Mouse (Mus musculus) layer of hippocampus, adult 9-10 months (tissue): ENCODE measurements at regions not wholly inside any gene's neighbourhood (a gene's known extent, or its start where the extent isn't known, plus 50 kb on each side); places are given as distances from the start of the nearest gene placed in this dataset.
A peak's percentile ranks its signal among the peaks of the same experiment; 100 is the strongest.

Source experiments
- DNase-seq: peaks from one replicate; pipeline ENCODE4 v3.0.0; 2022; ENCODE audit warnings: low spot score

DNA sequence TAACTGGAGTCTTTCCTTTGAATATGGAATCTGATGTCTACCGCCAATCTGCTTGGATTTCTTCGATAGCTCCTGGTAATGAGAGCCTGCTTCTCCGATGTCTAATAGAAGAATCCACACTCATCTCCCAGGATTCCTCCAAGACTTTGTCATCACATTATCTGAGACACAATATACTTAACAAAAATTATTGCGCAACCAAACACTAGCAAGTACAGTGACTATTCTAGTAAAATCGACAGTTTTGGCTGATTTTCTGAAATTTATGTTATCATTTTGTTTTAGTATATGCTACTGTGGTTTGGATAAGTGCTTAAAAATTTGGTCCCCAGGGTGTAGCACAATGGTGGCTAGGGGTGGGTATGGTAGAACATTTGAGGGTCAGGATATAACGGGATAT lies 266.5 kb downstream of the Gm5447 start:
- no peak for DNase-seq

DNA sequence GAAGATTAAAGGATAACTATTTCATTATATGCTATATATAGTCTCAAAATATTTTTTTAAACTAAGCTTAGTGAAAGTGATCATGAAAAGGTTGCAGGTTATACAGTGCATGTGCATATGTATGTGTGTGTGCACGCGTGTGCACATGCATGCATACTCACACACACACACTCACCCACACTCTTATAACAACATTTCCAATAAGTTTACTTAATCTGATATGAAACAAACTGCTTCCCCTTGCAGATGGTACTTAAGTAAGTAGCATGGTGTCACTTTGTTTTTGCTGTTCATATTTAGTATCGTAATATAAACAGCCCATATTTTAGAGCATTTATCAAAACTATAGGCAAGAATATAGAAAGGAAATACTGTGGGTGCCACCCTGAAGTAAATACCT lies 275.0 kb downstream of the Gm5447 start:
- DNase-seq, result no peak

DNA sequence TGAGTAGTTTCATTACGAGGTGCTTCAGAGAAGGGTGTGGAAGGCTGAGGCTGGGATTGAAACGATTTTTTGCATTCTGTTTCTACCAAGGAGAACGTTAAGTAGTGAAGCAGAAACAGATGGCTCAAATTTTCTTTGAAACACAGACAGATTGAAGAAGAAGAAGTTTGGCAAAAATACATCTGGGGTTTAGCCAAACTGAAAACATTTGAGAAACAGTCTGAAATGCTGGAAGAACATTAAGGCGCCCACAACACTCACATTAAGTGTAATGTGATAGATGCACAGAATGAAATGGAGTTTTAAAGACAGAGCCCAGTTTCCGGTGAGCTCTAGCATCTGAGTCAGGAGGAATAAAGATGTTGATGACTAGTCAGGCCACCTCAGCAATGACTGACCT lies 275.5 kb downstream of the Gm5447 start:
- DNase-seq, result peak; percentile 48

DNA sequence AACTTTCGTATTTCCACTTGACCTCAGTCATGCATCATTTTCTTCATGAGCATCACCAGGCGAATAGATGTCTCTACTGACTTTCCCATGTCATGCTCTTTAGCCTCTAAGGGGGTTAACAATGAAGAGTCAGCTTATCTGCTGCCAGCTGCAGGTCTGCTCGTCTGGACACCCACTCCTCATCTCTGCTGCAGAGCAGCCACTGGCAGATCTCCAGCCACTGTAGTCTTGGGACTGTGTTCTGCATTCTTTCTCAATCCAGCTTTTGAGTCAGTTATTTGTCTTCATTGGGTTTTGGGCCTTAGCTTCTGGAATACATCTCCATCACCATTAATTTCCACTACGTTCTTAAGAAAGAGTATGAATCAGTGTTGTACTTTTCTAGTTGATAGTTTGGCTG lies 280.0 kb downstream of the Gm5447 start:
- no peak for DNase-seq

DNA sequence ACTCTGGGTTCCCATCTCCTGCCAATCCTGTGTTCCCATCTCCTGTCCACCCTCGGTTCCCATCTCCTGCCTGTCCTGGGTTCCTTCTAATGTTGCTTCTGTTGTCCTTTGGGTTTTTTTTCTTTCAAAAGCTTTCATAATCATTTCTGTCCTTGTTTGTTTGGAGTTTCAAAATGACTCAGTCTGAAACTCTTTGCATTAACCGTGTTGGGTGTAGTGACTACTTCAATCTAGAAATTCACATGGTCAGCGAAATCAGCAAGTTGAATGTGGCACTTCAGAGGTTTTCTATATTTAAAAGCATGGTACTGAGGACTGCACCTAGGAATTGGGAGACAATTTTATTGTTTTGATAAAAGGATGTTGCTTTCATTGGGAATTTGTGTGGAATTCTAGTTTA lies 280.7 kb downstream of the Gm5447 start:
- no peak for DNase-seq

DNA sequence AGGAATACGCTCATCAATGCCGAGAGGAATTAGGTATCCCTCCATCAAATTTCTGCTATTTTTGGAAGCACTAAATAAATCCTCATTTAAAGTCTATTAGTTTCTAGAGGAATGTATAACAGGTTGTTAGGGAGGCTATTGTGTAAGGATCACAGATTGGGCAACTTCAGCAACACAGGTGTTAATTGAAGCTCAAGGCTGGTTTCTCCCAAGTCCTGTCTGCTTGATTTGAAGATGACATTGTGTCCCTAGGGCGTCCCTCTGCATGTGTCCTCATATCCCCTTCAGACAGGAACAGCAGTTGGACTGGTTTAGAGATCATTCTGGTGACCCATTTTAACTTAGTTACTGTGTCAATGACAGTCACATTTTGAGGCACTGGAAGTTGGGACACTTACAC lies 281.5 kb downstream of the Gm5447 start:
- no peak for DNase-seq

DNA sequence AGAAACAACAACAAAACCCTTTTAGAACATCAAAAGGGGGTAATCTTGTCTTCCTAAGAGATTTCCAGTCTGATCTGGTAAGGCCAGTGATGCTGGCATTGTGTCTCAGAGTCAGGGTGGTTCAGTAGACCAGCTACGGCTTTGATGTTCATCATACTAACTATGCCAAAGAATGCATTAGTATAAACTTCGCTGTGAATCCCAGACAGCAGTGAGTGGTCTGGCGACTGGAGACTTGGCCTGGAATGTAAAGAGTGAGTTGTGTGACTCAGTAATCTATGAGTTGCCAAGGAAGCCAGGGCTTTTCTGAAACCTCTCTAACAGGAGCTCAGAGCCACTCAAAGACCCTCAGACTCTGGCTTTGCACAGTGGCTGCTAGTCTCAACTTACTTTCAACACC lies 288.1 kb upstream of the Foxq1 start:
- DNase-seq, result no peak

DNA sequence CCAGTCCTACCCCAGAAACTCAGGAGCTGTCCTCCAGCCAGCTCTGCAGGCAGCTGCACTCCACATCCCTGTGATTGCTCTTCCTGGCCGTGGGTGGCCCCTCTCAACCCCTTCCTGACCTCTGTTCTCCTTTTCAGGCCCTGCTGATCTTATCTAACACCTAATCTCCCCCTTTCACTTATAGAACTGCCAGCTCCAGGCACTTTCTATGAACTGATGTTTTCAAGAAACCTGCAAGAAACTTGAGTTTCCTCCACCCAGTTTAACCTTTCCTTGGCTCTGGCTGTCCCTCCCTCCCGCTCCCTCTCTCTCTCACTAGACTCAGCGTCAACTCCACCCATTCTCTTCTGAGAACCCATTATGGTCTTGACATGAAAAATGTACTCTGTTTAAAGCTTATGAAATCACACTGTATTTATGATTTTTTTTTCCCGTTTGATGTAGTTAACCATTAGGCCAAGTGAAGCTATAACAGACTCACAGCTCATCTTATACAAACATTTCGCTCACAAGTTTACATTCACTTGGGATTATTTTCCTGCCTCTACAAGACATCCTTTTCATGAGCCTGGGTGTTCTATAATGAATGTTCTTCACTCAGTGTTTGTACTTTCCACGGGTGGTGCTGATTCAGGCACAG lies 279.8 kb upstream of the Foxq1 start:
- no peak for DNase-seq

DNA sequence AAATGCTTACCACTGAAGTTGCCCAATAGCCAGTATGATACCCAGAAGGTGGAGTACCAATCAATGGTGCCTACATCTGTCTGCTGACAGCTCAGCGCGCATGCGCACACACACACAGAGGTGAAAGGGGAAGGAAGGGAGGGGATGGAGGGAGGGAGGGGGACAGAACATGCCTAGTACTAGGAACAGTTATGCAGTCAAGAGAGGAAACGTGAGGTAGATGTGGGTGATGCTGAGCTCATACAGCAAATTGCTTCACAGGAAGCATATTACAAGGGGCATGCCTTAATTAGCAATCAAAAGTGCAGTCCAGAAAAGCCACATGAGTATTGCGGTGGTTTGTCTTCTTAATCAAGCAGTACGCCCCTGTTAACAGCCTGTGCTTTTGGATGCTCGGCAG lies 265.3 kb upstream of the Foxq1 start:
- no peak for DNase-seq

DNA sequence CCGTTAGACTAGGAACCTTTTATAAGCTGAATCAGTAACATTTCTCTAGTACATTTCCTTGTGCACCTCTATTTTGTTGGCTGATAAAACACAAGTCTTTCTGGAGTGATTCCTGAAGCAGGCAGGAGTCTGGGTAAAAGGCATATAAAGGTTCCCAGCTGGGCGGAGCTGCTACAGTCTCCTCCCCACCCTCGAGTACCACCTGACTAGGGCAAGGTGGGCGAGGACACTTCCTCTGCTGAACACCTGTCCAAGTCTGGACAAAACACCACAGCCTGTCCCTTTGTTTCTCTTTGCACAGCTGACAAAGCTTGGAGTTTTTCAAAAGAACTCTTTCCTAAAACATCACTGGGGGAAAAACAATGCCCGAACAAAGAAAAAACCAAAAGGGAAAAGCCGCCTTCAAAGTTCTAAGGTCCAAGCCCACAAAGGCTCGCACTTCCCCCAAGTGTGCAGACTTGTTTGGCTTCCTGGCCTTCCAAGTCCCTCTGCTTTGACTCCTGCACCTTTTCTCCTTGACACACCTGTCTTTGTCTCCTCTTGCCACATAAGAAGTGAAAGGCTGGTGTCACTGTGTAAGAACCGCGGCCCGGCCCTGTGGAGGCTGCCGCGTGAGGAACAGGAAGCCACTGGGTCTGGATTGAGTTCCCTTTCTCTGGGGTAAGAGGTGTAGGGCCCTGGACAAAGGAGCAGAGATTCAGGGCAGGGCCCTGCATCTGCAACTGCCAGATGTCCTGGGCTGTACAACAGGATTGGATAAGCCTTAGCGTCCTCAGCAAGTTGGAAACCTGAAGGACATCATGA lies 263.1 kb upstream of the Foxq1 start:
- no peak for DNase-seq

DNA sequence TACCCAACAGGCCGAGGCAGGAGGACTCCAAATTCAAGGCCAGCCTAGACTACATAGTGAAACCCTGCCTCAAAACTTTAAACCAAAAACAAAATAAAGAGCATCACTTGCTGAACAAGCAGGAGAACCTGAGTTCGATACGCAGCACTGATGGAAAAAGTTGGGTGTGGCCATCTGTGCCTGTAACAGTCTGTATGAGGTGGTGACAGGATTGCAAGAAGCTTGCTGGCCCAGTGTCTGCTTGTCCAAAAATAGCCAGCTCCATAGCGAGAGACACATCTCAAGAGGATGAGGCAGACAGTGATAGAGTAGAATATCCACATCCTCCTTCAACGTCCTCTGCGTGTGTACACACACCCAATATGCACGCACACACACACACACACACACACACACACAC lies 261.9 kb upstream of the Foxq1 start:
- DNase-seq, result no peak

DNA sequence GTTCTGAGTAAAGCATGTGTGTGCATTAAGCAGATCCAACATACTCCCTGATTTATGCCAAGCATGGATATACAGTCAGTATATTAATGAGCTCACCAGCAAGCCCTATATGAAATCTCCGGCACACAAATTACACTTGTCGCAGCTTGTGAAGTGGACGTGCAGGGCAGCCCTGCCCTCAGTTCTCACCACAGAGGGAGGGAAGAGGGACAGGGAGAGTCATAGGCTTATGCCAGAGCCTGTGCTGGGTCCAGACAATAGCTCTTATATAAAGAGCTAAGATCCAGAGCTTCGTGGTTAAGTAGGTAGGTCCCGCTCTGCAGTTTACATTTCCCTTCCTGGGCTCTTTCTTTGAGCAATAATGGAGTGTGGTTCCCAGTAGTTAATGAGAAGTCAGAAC lies 252.7 kb upstream of the Foxq1 start:
- DNase-seq, result no peak

DNA sequence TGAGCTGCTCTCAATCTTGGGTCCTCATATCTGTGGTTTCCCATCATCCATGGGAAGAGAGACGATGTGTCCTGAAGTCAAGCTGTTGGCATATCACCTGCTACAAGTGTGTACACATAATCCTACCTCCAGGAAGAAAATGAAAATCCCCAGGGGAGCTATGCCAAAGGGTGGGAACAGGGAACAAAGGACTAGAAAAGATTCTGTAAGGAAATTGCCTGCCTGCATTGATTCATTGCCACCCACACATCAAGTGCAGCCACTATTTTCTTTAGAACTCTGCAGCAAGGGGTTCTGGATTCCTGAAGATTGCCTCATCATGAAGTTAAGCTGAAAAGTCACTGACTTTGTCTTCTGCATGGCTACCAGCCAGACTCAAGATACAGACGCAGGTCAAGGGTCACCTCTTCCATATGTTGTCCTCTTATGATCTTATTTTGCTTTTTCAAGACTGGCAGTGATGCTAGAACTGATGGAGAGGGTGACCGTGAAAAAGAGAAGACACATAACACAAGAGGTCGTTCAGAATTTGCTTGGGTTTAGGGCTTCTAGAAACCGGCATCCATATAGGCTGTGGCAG lies 251.6 kb upstream of the Foxq1 start:
- DNase-seq, result no peak

DNA sequence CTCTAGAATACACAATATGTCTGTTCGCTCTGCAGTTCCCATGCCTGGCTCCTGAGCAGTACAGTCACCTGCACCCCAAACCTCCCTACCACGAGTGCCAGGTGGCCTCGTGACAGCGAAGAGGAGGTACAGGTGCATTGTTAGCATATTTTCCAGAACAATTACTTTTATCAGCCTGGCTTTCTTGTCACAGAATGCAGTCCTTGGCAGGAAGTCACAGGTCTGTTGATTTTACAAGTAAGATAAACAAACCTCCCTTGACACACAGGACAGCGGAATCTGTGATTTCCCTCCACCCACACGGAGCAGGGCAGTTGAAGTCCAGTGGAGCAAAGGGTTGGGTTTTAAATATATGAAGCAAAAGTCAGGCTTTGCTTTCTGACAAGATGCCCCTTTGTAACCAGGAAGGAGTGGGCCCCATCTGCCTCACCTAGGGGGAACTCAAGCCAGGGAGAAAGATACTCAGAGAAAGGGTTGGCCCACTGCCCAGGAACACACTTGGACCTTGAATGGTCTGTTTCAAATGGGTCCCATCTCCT lies 246.8 kb upstream of the Foxq1 start:
- no peak for DNase-seq

DNA sequence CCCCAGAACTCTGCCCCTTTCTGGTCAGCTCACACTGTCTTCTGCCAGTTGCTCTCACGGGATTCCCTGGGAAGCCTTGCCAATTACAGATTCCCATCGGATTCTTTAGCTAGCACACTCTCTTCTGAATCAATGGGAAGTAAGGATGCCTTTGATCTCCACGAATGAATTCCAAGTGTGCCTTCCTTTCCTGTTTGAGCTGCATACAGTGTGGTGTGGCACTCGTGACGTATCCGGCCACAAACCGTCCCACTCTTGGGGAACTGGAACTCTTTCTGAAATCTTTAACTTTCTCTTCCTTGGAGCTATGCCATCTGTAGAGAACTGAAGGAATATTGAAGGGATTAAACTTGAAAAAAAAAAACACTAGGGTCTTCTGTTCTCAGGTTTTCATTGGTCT lies 243.2 kb upstream of the Foxq1 start:
- no peak for DNase-seq

DNA sequence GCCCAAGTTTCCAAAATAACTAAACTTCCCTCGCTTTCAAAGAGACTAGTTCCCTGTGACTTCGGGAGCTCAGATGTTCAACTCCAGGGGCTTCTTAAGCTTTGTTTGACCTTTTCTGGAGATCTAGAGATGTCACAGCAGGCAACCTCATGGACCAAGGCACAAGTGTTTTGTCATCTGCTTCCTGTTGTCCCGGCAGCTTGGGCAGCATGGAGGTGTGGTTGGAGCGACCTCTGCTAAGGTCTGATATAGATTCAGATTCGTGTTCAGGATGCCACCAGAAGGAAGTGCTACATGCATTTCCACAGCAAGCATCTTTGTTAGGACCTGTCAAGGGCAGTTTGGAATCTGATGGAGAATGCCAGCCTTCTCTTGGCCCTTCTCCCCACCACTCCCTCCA lies 242.1 kb upstream of the Foxq1 start:
- DNase-seq, result no peak

DNA sequence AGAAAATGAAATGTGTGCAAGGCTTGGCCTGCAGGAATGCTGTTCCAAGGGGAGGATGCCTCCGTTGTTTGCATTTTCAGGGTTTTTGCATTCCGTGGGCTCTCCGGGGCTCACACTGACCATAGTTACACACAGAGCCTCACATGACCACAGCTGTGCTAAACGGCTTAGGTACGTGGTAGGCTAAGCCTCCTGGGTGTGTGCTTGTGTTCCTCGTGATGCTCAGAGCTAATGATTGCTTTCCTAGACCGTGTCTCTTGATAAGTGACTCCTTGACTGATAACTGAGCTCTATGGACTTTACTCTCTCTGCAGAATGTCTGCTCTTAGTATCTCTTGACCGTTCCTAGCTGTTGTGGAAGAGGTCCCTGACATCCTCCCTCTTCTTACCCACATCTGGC lies 238.9 kb upstream of the Foxq1 start:
- no peak for DNase-seq

DNA sequence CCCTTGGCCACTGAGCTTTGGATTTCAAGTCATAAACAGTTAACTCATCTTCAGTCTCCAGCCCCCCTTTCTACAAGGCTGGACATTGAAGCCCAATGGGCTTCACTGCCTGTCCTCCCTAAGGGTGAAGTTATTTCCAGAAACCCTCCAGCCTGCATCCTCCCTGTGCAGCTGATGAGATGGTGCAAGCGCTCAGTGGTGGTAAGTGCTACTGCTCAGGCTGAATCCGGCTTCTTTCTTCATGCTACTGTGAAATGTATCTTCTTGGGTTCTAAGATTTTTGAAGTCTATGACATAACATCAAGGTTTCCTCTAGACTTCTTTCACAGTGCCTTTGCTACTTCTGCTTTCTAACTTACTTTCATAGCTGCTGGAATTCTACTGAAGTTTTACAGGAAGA lies 237.9 kb upstream of the Foxq1 start:
- DNase-seq, result no peak

DNA sequence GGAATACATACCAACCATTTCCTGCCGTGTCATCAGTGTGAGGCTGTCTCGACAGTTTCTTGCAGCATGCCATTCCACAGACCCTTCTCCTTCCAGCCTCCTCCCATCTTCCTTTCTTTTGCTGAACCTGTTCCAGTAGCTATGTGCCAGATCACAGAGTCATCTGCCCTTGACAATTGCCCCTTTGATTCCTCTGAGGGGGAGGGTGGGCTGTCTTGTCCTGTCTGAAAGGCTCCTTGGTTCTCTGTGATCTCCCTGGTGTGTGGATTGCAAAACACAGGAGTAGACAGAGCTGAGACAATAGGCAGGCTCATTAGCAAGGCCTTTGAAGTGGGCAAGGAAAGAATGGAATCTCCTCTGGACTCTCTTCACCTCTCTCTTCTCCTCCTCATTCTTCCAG lies 234.5 kb upstream of the Foxq1 start:
- no peak for DNase-seq

DNA sequence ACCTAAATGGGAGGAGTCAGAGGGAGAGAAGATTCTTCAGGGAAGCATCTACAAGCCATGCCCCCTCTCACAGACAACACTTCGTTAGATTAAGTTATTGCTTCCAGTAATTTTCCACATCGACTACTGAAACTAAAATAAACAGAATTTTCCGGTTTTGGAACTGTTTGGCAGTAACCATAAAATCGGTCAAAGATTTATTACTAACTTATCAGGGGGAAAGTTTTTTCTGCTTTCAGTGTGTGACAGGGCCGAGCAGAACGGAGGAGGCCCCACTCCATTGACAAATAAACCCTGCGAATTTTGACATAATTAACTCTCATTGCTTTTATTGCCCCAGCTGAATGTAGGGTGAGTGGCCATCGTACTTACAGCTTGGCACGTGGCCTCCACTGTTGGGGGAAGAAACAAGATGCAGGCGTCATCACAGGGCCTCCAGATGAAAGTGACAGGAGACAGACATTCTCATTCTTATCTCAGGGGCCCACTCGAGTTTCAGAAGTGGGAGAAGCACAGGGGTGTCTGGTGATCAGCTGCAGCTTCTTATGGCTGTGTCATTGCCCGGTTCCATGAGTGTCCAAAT lies 229.6 kb upstream of the Foxq1 start:
- no peak for DNase-seq

DNA sequence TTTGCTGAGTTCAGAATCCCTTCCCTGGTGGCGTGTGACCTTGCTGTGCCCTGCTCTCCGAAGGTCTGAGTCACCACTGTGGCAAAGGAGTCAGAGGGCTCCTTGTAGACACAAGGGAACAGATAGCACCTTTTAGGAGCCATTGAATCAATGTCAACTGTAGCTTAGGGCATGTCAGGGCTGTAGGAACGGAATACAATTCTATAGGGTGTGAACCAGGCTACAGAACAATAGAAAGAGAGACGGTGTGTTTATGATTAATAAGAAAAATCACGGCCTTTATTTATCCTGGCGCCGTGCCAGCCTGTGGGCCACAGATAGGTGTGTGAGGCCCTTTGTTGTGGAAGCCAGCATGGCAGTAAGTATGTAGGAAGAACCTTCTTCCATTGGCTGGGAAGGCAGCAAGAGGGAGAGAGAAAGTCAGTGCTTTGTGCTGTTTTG lies 228.4 kb upstream of the Foxq1 start:
- DNase-seq, result no peak

DNA sequence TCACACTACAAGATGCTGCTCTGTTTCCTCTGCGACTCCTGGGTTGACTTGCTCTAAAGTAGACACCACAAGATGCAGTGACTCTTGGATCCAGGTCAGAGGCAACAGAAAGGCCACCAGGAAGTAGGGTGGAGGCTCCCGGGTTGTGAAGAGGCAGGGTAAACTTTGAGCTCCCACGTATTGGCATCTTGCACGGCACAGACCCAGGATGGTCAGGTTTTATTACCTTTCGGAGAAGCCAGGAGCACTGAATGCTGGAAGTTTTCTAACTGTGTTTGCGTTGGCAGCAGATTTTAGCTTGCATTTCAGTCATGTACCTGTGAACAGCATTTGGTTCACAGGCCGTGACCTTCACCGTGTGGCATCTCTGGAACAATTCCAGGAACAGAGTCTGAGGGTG lies 227.2 kb upstream of the Foxq1 start:
- DNase-seq, result no peak

DNA sequence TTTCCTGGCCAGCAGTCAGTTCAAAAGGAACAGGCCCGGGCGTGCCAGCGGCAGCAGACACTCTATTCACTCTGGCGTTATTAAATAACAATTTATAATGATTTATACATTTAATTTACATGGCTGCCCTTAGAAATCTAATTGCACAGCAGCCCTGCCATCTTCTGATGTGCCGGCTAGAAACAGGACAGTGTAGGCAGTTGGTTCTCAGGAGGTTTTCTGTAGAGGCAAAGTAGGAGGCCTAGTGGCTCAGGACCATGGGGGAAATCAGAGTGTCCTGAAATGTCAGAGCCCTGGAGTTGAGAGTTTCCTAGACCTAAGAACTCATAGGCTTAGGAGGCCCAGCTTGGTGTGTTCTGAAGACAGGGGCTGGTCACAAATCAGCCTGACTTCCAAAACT lies 225.2 kb upstream of the Foxq1 start:
- no peak for DNase-seq
